Mouse (Mus musculus): ENCODE data around the gene Rab10. TPM values are rescaled to one million over a fixed set of nuclear protein-coding genes. Genes with fewer than 3 reads are reported as not detected.

Rab10 gene
- polyA plus RNA-seq, 1 experiment from 2014 or later: 69.4 TPM

DNA sequence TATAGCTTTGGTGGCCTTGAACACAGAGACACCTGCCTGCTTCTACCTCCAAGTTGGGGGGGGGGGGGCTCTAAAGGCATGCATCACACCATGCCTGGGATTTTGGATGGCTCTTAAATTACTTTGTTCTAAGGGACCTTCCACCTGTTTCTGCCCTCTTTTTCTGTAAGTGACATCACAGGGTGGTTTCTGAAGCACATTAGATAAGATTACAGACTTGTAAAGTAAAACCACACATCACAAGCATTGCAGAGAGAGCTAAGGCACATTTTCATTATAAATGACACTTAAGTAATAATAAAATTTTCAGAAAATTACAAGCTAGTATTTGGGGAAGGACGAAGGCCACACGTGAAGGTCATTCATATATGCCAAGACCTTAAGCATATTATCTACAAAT, 54.3 kb downstream of the Rab10 start:
- Histone ChIP-seq H3K4me1 (no peaks in the 10 kb centered on the region), H3K27me3 (ENCODE audit: poor library complexity, severe bottlenecking) (no peaks in the 10 kb centered on the region), H3K9me3 (no peaks in the 10 kb centered on the region), H3K4me3 (no peak overlapping the region), H3K36me3 (replicated peaks) (peaks cover 75% of the 10 kb centered on the region), H3K27ac (no peak overlapping the region)
- DNase-seq (ENCODE audit: extremely low spot score, low spot score): no peak
- 99% methylated on average over 2 of the region's 2 CpGs for WGBS

DNA sequence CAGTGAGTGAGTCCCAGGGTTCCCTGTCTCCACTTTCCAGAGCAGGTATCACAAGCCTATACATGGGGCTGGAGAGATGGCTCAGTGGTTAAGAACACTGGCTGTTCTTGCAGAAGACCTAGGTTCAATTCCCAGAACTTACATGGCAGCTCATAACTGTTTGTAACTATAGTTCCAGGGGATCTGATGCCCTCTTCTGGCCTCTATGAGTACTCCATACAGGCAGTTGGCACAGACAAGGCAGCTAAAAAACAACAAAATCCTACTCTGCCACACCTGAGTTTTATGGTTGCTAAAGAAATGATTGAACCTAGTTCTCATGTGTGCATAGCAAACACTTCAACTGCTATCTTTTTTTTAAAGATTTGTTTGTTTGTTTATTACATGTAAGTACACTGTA, 56.2 kb downstream of the Rab10 start:
- no peaks in the 10 kb centered on the region for H3K27me3 ChIP-seq (ENCODE audit: poor library complexity, severe bottlenecking)
- H3K9me3 ChIP-seq: no peaks in the 10 kb centered on the region
- H3K36me3 ChIP-seq (replicated peaks): peaks cover 80% of the 10 kb centered on the region
- H3K4me1 ChIP-seq: no peaks in the 10 kb centered on the region
- H3K27ac ChIP-seq: no peak overlapping the region
- DNase-seq (ENCODE audit: extremely low spot score, low spot score): no peak
- no peak overlapping the region for H3K4me3 ChIP-seq

DNA sequence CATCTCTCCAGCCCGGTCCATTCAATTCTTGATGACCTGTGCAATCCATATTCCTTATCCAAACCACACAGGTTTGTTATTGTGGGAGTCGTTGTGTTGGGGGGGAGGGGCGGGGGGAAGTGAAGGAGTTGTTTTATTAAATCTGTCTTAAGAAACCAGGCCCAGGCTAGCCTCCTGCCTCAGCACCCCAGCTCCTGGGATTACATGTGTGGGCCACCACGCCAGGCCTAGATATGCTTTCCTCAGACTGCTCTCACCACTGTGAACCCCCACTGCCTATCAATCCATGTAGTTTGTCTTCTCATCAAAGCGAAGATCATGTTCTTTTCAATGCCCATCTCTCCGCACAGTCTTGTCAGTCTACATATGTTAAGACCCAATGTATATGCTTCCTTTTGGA, 63.7 kb downstream of the Rab10 start:
- Histone ChIP-seq H3K27me3 (ENCODE audit: poor library complexity, severe bottlenecking) (no peaks in the 10 kb centered on the region), H3K27ac (no peak overlapping the region), H3K4me1 (no peaks in the 10 kb centered on the region), H3K9me3 (no peaks in the 10 kb centered on the region), H3K4me3 (no peak overlapping the region), H3K36me3 (replicated peaks) (peaks cover 50% of the 10 kb centered on the region)
- DNase-seq (ENCODE audit: extremely low spot score, low spot score): no peak
- WGBS: 96% methylated on average over 6 of the region's 6 CpGs

DNA sequence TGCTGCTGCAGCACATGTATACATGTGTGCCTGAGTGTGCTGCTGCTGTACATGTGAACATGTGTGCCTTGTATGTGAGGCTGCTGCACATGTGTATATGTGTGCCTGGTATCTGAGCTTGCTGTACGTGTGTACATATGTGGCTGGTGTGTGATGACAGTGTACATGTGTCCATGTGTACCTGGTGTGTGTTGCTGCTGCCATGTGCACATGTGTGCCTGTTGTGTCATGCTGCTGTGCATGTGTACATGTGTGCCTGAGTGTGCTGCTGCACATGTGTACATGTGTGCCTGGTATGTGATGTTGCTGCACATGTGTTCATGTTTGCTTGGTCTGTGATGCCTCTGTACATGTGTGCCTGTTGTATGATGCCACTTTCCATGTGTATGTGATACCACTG, 70.2 kb downstream of the Rab10 start:
- H3K9me3 ChIP-seq: peaks cover 32% of the 10 kb centered on the region
- whole genome bisulfite sequencing: 100% methylated on average over 1 of the region's 1 CpGs
- DNase-seq (ENCODE audit: extremely low spot score, low spot score): no peak

DNA sequence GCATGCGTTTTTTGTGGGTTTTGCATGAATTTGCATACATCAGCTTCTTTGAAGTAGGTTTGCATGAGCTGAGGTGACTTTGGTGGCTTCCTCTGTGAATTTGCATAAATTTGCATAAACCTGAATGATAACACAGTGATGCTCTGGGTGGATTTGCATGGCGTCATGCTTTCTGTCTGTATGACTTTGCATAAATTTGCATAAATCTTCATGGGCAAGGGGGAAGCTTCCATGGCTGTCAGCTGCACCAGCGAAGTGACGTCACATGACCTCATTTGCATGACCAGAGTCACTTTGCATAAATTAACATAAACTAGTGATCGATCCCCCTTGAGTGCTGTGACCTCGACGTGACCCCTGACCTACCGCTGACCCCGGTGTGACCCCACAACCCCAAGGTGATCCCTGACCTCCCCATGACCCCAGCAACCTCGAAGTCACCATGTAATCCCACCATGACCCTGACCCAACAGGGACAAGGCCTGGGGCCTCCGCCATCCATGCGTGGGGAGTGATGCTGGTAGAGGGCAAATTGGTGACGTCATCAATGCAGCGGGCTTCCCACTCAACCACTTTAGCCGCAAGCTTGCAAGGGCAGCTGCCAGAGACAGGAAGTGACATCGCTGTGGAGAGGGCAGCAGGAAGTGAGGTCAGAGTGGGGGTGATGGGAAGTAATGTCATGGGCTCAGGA, 71.3 kb downstream of the Rab10 start:
- DNase-seq (ENCODE audit: extremely low spot score, low spot score): no peak
- Histone ChIP-seq H3K4me1 (peaks cover 4% of the 10 kb centered on the region; the same call in 1 of the 2 replicates), H3K36me3 (replicated peaks) (peaks cover 46% of the 10 kb centered on the region), H3K27me3 (ENCODE audit: poor library complexity, severe bottlenecking) (no peaks in the 10 kb centered on the region), H3K4me3 (no peak overlapping the region), H3K9me3 (peaks cover 32% of the 10 kb centered on the region), H3K27ac (no peak overlapping the region)
- 96% methylated on average over 16 of the region's 16 CpGs for WGBS

More for the DNA sequence above, 70.2 kb downstream of the Rab10 start:
- no peak overlapping the region for H3K27ac ChIP-seq
- no peak overlapping the region for H3K4me3 ChIP-seq
- peaks cover 4% of the 10 kb centered on the region; the same call in 1 of the 2 replicates for H3K4me1 ChIP-seq
- no peaks in the 10 kb centered on the region for H3K27me3 ChIP-seq (ENCODE audit: poor library complexity, severe bottlenecking)
- peaks cover 46% of the 10 kb centered on the region for H3K36me3 ChIP-seq (replicated peaks)

DNA sequence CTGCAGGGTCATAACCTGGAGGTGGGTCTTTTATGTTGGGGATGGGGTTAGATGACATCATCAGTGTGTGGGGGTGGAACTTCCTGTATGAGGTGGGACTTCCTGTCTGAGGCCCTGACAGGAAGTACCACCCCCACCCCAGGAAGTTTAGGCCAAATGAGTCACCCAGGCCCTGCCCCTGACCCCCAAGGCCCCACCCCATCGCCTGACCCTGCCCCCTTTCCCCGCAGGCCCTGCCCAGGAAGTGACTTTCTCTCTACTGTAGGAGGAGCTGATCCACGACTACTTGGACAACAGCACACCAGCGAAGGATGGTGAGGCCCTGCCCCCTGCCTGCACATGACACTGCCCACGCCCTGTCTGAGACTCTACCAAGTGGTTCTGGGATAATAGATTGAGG, 72.0 kb downstream of the Rab10 start:
- DNase-seq (ENCODE audit: extremely low spot score, low spot score): no peak
- H3K9me3 ChIP-seq: peaks cover 32% of the 10 kb centered on the region
- peaks cover 46% of the 10 kb centered on the region for H3K36me3 ChIP-seq (replicated peaks)
- no peaks in the 10 kb centered on the region for H3K27me3 ChIP-seq (ENCODE audit: poor library complexity, severe bottlenecking)
- H3K4me3 ChIP-seq: no peak overlapping the region
- H3K27ac ChIP-seq: no peak overlapping the region
- WGBS: 93% methylated on average over 5 of the region's 5 CpGs
- H3K4me1 ChIP-seq: peaks cover 4% of the 10 kb centered on the region; the same call in 1 of the 2 replicates

DNA sequence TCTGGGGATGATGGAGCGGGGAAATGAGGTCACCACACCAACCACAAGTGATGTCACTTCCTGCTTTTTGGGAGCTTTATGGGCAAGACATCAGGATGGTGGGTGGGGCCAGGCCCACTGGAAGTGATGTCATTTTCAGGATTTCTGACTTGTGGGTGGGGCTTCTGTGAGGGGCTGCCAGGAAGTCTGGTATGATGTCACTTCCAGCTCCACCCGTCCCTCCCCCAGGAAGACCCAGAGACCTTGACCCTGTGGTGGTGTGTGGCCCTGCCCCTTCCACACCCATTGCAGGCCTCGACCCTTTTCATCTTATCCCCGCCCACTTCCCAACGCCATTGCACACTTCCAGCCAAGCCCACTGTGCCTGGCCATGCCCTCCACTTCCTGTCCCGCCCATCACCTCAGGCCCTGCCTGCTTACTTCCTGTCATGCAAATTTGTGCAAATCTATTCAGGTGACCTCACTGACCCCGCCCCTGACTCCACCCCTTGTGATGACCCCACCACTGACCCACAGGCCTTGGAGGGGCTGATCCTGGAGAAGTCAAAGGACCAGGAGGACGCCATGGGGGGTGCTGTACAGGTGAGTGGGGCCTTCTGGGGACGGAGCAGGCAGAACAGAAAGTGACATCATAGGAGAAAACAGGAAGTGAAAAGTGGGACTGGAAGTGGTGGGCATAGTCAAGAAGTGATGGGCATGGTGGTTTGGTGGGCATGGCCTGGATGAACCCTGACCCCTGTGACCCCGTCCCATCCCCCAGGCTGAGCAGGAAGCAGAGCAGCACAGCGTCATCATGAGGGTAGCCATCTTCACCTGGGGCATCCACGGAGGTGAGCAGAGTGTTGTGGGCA, 72.7 kb downstream of the Rab10 start:
- DNase-seq (ENCODE audit: extremely low spot score, low spot score): peak; percentile 16
- Histone ChIP-seq H3K27ac (no peak overlapping the region), H3K4me3 (peak overlapping the region; percentile 59), H3K36me3 (replicated peaks) (peaks cover 46% of the 10 kb centered on the region), H3K27me3 (ENCODE audit: poor library complexity, severe bottlenecking) (no peaks in the 10 kb centered on the region), H3K9me3 (peaks cover 32% of the 10 kb centered on the region), H3K4me1 (peaks cover 4% of the 10 kb centered on the region; the same call in 1 of the 2 replicates)
- 93% methylated on average over 12 of the region's 12 CpGs for WGBS

DNA sequence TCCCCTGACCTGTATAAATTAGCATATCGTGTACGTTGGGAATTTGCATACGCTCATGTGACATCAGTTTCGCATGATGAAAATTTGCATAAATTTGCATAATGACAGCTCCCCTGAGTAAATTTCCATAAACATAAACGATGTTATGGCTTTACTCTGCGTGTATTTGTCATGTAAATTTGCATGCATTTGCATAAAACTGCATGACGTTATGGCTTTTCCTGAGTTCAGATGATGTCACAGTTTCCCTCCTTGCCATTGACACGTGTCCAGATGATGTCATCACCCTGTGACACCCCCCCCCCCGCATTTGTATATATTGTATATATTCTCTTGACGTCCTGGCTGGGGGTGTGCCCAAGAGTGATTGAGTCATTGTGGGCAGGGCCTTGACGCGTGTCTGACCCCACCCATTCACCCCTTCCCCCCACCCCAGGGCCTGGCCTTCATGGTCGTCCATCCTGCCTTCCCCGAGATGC, 73.6 kb downstream of the Rab10 start:
- no peak overlapping the region for H3K27ac ChIP-seq
- H3K27me3 ChIP-seq (ENCODE audit: poor library complexity, severe bottlenecking): no peaks in the 10 kb centered on the region
- 76% methylated on average over 14 of the region's 14 CpGs for WGBS
- peaks cover 32% of the 10 kb centered on the region for H3K9me3 ChIP-seq
- peak overlapping the region; percentile 59 for H3K4me3 ChIP-seq
- H3K4me1 ChIP-seq: peaks cover 4% of the 10 kb centered on the region; the same call in 1 of the 2 replicates
- no peak for DNase-seq (ENCODE audit: extremely low spot score, low spot score)
- peaks cover 46% of the 10 kb centered on the region for H3K36me3 ChIP-seq (replicated peaks)

DNA sequence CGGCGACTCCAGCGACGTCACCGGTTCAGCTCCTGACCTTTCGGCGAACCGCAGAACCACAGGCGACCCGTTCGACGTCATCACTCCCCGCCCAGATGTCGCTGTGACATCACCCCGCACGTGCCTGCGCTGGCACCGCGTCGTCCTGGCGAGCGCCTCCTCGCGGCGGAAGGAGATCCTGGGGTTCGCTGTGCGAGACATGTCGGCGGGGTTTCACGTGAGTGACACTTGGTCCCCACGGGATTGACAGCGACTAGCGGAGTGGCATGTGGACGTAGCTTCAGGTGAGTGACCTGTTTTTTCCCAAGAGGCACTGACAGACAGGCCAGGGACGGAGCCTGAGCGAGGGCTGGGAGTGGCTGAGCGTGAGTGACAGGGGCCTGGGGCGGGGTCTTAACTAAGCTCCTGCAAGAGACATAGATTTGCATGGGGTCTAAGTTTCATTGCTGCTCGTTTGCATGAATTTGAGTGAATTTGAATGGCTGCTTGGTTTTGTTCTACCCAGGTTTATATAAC, 74.1 kb downstream of the Rab10 start:
- Histone ChIP-seq H3K27me3 (ENCODE audit: poor library complexity, severe bottlenecking) (no peaks in the 10 kb centered on the region), H3K4me3 (peak overlapping the region; percentile 59), H3K4me1 (peaks cover 4% of the 10 kb centered on the region; the same call in 1 of the 2 replicates), H3K27ac (peak overlapping the region; percentile 86), H3K36me3 (replicated peaks) (peaks cover 44% of the 10 kb centered on the region), H3K9me3 (peaks cover 32% of the 10 kb centered on the region)
- WGBS: 25% methylated on average over 39 of the region's 39 CpGs
- peak; percentile 87 for DNase-seq (ENCODE audit: extremely low spot score, low spot score)

DNA sequence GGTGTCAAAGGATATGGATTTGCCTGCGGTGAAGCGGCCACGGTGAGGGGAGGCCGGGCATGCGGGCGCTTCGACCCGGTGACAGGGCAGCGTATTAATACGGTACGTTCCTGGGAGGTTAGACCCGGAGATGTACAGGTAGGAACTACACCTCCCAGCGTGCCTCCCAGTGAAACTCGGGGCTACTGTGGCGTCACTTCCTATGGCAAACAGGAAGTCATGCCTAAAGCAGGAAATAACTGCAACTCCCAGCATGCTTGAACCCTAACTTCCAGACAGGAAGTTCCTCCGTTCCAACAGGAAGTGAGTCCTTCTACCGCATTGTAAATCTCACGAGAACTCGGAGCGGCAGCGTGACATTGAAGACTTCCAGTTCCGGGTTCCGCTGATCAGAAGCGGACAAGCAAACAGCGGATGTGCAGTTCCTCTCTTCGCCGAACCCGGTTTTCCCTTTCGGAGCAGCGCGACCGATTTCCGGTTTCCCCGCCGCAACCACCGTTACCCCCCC, 74.6 kb downstream of the Rab10 start:
- peak; percentile 89 for DNase-seq (ENCODE audit: extremely low spot score, low spot score)
- Histone ChIP-seq H3K9me3 (peaks cover 34% of the 10 kb centered on the region), H3K4me3 (peak overlapping the region; percentile 59), H3K27me3 (ENCODE audit: poor library complexity, severe bottlenecking) (no peaks in the 10 kb centered on the region), H3K4me1 (peaks cover 4% of the 10 kb centered on the region; the same call in 1 of the 2 replicates), H3K27ac (peak overlapping the region; percentile 86), H3K36me3 (replicated peaks) (peaks cover 39% of the 10 kb centered on the region)
- WGBS: 20% methylated on average over 36 of the region's 36 CpGs

DNA sequence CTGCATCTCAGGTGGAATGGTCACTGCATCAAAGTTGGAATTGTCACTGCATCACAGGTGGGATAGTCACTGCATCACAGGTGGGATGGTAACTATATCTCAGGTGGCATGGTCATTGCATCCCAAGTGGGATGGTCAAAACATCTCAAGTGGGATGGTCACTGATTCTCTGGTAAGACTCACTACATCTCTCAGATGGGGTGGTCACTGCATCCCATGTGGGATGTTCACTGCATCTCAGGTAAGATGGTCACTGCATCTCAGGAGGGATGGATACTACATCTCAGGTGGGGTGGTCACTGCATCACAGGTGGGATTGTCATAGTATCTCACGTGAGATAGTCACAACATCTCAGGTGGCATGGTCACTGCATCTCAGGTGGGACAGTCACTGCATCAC, 75.7 kb downstream of the Rab10 start:
- DNase-seq (ENCODE audit: extremely low spot score, low spot score): no peak
- H3K36me3 ChIP-seq (replicated peaks): peaks cover 28% of the 10 kb centered on the region
- 88% methylated on average over 1 of the region's 1 CpGs for WGBS

DNA sequence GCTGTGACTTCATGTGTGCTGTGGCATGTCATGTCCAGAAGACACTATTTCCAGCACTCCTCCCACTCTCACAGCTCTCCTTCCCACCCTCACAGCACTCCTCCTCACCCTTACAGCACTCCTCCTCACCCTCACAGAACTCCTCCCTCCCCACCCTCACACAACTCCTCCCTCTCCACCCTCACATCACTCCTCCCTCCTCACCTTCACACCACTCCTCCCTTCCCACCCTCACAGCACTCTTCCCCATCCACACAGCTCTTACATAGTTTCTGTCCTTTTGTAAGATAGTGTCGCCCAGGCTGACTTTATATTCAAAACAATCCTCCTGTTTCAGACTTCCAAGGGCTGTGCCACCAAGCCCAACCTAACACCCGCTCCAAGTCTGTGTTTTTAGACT, 86.4 kb downstream of the Rab10 start:
- WGBS: 64% methylated on average over 2 of the region's 2 CpGs
- DNase-seq (ENCODE audit: extremely low spot score, low spot score): no peak
- Histone ChIP-seq H3K9me3 (no peaks in the 10 kb centered on the region), H3K36me3 (replicated peaks) (no peaks in the 10 kb centered on the region), H3K4me1 (no peaks in the 10 kb centered on the region), H3K27ac (no peak overlapping the region), H3K27me3 (ENCODE audit: poor library complexity, severe bottlenecking) (no peaks in the 10 kb centered on the region), H3K4me3 (no peak overlapping the region)

More for the DNA sequence above, 75.7 kb downstream of the Rab10 start:
- peaks cover 4% of the 10 kb centered on the region; the same call in 1 of the 2 replicates for H3K4me1 ChIP-seq
- no peak overlapping the region for H3K4me3 ChIP-seq
- H3K27me3 ChIP-seq (ENCODE audit: poor library complexity, severe bottlenecking): no peaks in the 10 kb centered on the region
- no peak overlapping the region for H3K27ac ChIP-seq
- H3K9me3 ChIP-seq: peaks cover 41% of the 10 kb centered on the region
